Mouse (Mus musculus) MEL (cell line): ENCODE results near the gene Cpped1. TPM values are rescaled to one million over a fixed set of nuclear protein-coding genes. Genes with fewer than 3 reads are reported as not detected.

ENCODE experiments used
- DNase-seq: peaks from one replicate; pipeline ENCODE4 v3.0.0; 2011; ENCODE audit warnings: low read depth, low spot score
- H3K27ac ChIP-seq: 2 replicates; pipeline ENCODE4 v1.5.1; 2012; ENCODE audit warnings: low read depth, mild to moderate bottlenecking, control low read depth, low read length, moderate library complexity; ENCODE audit not compliant: control insufficient read depth
- H3K27me3 ChIP-seq, 2 experiments: fragments of 150-350 bp in 1 of 2; sonication (generic) in 1 of 2; 2 replicates each; pipeline ENCODE4 v1.6.1; 2012; ENCODE audit warnings: low read length in 2 of 2, mild to moderate bottlenecking in 2 of 2, improper control_type of control experiment in 1 of 2, moderate library complexity in 1 of 2; ENCODE audit not compliant: insufficient read depth in 2 of 2, control insufficient read depth in 1 of 2
- H3K36me3 ChIP-seq, 2 experiments: 2 replicates each; pipeline ENCODE4 v1.6.1; 2012 to 2014; ENCODE audit warnings: low read length in 2 of 2, improper control_type of control experiment in 1 of 2, inconsistent platforms in 1 of 2, mild to moderate bottlenecking in 1 of 2; ENCODE audit not compliant: insufficient read depth in 2 of 2, control insufficient read depth in 1 of 2
- H3K4me1 ChIP-seq, 2 experiments: fragments of 150-350 bp in 1 of 2; sonication (generic) in 1 of 2; 2 replicates each; pipeline ENCODE4 v1.6.1; 2012; ENCODE audit warnings: low read length in 2 of 2, improper control_type of control experiment in 1 of 2, mild to moderate bottlenecking in 1 of 2; ENCODE audit not compliant: insufficient read depth in 2 of 2, control insufficient read depth in 1 of 2
- H3K4me3 ChIP-seq, 2 experiments: fragments of 150-350 bp in 1 of 2; sonication (generic) in 1 of 2; 2 replicates each; pipeline ENCODE4 v1.5.1; 2012; ENCODE audit warnings: low read depth in 2 of 2, low read length in 2 of 2, mild to moderate bottlenecking in 2 of 2, moderate library complexity in 2 of 2, control low read depth in 1 of 2, improper control_type of control experiment in 1 of 2; ENCODE audit not compliant: control insufficient read depth in 1 of 2, insufficient read depth in 1 of 2
- H3K79me2 ChIP-seq: 2 replicates; pipeline ENCODE4 v1.6.1; 2012; ENCODE audit warnings: mild to moderate bottlenecking, low read length, moderate library complexity; ENCODE audit not compliant: control insufficient read depth, poor library complexity, insufficient read depth
- H3K9ac ChIP-seq: 2 replicates; pipeline ENCODE4 v1.6.1; 2012; ENCODE audit warnings: low read depth, mild to moderate bottlenecking, control low read depth, low read length, moderate library complexity; ENCODE audit not compliant: control insufficient read depth, poor library complexity, severe bottlenecking
- H3K9me3 ChIP-seq: fragments of 150-350 bp; sonication (generic); replicated peaks from 2 replicates; pipeline ENCODE4 v1.6.1; 2012; ENCODE audit warnings: mild to moderate bottlenecking, low read length, improper control_type of control experiment, moderate library complexity; ENCODE audit not compliant: insufficient read depth
- CHD1 ChIP-seq: IDR thresholded peaks from 2 replicates; pipeline ENCODE4 v1.6.1; 2012; ENCODE audit warnings: low read depth, mild to moderate bottlenecking, inconsistent platforms, low read length, improper control_type of control experiment
- CHD2 ChIP-seq: IDR thresholded peaks from 2 replicates; pipeline ENCODE4 v1.6.1; 2011; ENCODE audit warnings: low read length, improper control_type of control experiment
- CTCF ChIP-seq, 3 experiments: IDR thresholded peaks in 2 of 3; conservative IDR thresholded peaks in 1 of 3; 2 replicates each; pipeline ENCODE4 v1.5.1; 2011 to 2012; ENCODE audit warnings: low read length in 3 of 3, low read depth in 2 of 3, mild to moderate bottlenecking in 2 of 3, improper control_type of control experiment in 1 of 3, inconsistent platforms in 1 of 3, mixed read lengths in 1 of 3, moderate library complexity in 1 of 3; ENCODE audit not compliant: control insufficient read depth in 1 of 3, insufficient read depth in 1 of 3, poor library complexity in 1 of 3, severe bottlenecking in 1 of 3
- EP300 ChIP-seq, 2 experiments: IDR thresholded peaks; 2 replicates each; pipeline ENCODE4 v1.6.1; 2011; ENCODE audit warnings: improper control_type of control experiment in 2 of 2, low read length in 2 of 2, low read depth in 1 of 2, mild to moderate bottlenecking in 1 of 2
- ETS1 ChIP-seq: IDR thresholded peaks from 2 replicates; pipeline ENCODE4 v1.6.1; 2012; ENCODE audit warnings: low read depth, mild to moderate bottlenecking, inconsistent platforms, low read length, improper control_type of control experiment, moderate library complexity
- GABPA ChIP-seq: IDR thresholded peaks from 2 replicates; pipeline ENCODE4 v1.6.1; 2012; ENCODE audit warnings: low read depth, mild to moderate bottlenecking, inconsistent platforms, low read length, improper control_type of control experiment, moderate library complexity
- GATA1 ChIP-seq: IDR thresholded peaks from 2 replicates; pipeline ENCODE4 v1.6.1; 2011; ENCODE audit warnings: low read depth, low read length, improper control_type of control experiment
- HCFC1 ChIP-seq: IDR thresholded peaks from 2 replicates; pipeline ENCODE4 v1.6.1; 2012; ENCODE audit warnings: low read depth, mild to moderate bottlenecking, inconsistent platforms, low read length, improper control_type of control experiment, moderate library complexity
- JUND ChIP-seq: IDR thresholded peaks from 2 replicates; pipeline ENCODE4 v1.6.1; 2011; ENCODE audit warnings: low read depth, mild to moderate bottlenecking, improper control_type of control experiment, low read length
- KAT2A ChIP-seq: conservative IDR thresholded peaks from 2 replicates; pipeline ENCODE4 v1.6.1; 2012; ENCODE audit warnings: low read depth, low read length, improper control_type of control experiment, inconsistent platforms
- MAFK ChIP-seq: IDR thresholded peaks from 2 replicates; pipeline ENCODE4 v1.6.1; 2011; ENCODE audit warnings: low read depth, mild to moderate bottlenecking, low read length, improper control_type of control experiment, borderline replicate concordance
- MAX ChIP-seq: IDR thresholded peaks from 2 replicates; pipeline ENCODE4 v1.6.1; 2011; ENCODE audit warnings: low read length, improper control_type of control experiment
- MAZ ChIP-seq: IDR thresholded peaks from 2 replicates; pipeline ENCODE4 v1.6.1; 2012; ENCODE audit warnings: low read depth, mild to moderate bottlenecking, inconsistent platforms, low read length, improper control_type of control experiment
- MEF2A ChIP-seq: IDR thresholded peaks from 2 replicates; pipeline ENCODE4 v1.6.1; 2014; ENCODE audit warnings: low read depth, mild to moderate bottlenecking, inconsistent platforms, low read length, improper control_type of control experiment; ENCODE audit not compliant: poor library complexity, insufficient replicate concordance, severe bottlenecking; ENCODE audit errors: extremely low read depth
- MYB ChIP-seq: IDR thresholded peaks from 2 replicates; pipeline ENCODE4 v1.6.1; 2011; ENCODE audit warnings: mild to moderate bottlenecking, low read depth, low read length, improper control_type of control experiment
- MYC ChIP-seq: IDR thresholded peaks from 2 replicates; pipeline ENCODE4 v1.6.1; 2011; ENCODE audit warnings: low read depth, mild to moderate bottlenecking, low read length, improper control_type of control experiment, moderate library complexity
- NRF1 ChIP-seq: IDR thresholded peaks from 2 replicates; pipeline ENCODE4 v1.6.1; 2014; ENCODE audit warnings: low read depth, mild to moderate bottlenecking, inconsistent platforms, low read length, improper control_type of control experiment, moderate library complexity; ENCODE audit not compliant: poor library complexity, insufficient read depth, severe bottlenecking
- POLR2AphosphoS2 ChIP-seq: IDR thresholded peaks from 2 replicates; pipeline ENCODE4 v1.6.1; 2011; ENCODE audit warnings: low read length, improper control_type of control experiment
- POLR2AphosphoS5 ChIP-seq: IDR thresholded peaks from 2 replicates; pipeline ENCODE4 v1.6.1; 2012; ENCODE audit warnings: low read depth, borderline replicate concordance, mild to moderate bottlenecking, inconsistent platforms, low read length, moderate library complexity, mixed read lengths
- RAD21 ChIP-seq: IDR thresholded peaks from 2 replicates; pipeline ENCODE4 v1.6.1; 2011; ENCODE audit warnings: mild to moderate bottlenecking, low read depth, low read length, improper control_type of control experiment
- SMC3 ChIP-seq: IDR thresholded peaks from 2 replicates; pipeline ENCODE4 v1.6.1; 2011; ENCODE audit warnings: low read depth, low read length, improper control_type of control experiment
- USF1 ChIP-seq: IDR thresholded peaks from 2 replicates; pipeline ENCODE4 v1.6.1; 2014; ENCODE audit warnings: low read depth, mild to moderate bottlenecking, inconsistent platforms, low read length, improper control_type of control experiment, moderate library complexity
- ZMIZ1 ChIP-seq: IDR thresholded peaks from 2 replicates; pipeline ENCODE4 v1.6.1; 2012; ENCODE audit warnings: low read depth, mild to moderate bottlenecking, inconsistent platforms, low read length, improper control_type of control experiment, moderate library complexity
- polyA plus RNA-seq, 2 experiments: library from polyadenylated mRNA; stranded (reverse) in 1 of 2; unstranded in 1 of 2; fragments of >175 nt in 1 of 2; fragments of >200 nt in 1 of 2; gene quantifications; 2 replicates each; pipeline versions ENCODE4 v1.2.1 to v1.2.4; 2012; ENCODE audit warnings: low replicate concordance in 2 of 2, low read depth in 1 of 2; ENCODE audit not compliant: insufficient read length in 2 of 2, insufficient read depth in 1 of 2, missing spikeins in 1 of 2
- total RNA-seq: library from RNA; depleted of rRNA; stranded (reverse); fragments of 300-350 nt; gene quantifications from 2 replicates; pipeline ENCODE4 v1.2.3, GENCODE M21; 2012

Gene Cpped1
- total and polyA plus RNA-seq, 3 experiments, result 14.1 to 29.9 TPM; not detected in 1

DNA sequence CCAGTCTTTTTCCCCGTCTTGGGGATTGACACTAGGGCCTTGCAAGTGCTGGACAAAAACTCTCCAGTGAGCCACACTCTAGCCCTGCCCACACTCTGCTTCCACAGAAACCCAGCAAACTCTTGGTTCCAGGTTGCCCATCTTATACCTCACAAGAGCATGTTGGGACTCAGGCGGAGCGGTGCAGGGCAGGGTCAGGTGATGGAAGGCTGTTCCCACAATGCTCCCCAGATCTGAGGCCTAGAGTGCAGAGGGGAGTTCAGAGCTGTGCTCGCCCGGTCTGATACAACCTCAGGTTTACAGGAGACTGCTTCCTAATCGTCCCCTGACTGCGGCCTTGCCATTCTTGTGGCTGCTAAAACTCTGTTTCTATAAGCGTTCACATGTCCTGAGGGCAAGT is 151.8 kb downstream of the Cpped1 start:
- TF ChIP-seq ZMIZ1 (no peak), CHD1 (no peak), HCFC1 (no peak), RAD21 (no peak), GATA1 (no peak), NRF1 (no peak), SMC3 (no peak)
- DNase-seq, result no peak
- H3K27ac ChIP-seq, result no peak overlapping the region
- no peaks in the 10 kb centered on the region for H3K79me2 ChIP-seq
- no peaks in the 10 kb centered on the region for H3K9me3 ChIP-seq
- no peaks in the 10 kb centered on the region for H3K27me3 ChIP-seq
- H3K4me1 ChIP-seq, result no peaks in the 10 kb centered on the region
- no peaks in the 10 kb centered on the region for H3K36me3 ChIP-seq
- no peak overlapping the region for H3K9ac ChIP-seq
- H3K4me3 ChIP-seq, result no peak overlapping the region

DNA sequence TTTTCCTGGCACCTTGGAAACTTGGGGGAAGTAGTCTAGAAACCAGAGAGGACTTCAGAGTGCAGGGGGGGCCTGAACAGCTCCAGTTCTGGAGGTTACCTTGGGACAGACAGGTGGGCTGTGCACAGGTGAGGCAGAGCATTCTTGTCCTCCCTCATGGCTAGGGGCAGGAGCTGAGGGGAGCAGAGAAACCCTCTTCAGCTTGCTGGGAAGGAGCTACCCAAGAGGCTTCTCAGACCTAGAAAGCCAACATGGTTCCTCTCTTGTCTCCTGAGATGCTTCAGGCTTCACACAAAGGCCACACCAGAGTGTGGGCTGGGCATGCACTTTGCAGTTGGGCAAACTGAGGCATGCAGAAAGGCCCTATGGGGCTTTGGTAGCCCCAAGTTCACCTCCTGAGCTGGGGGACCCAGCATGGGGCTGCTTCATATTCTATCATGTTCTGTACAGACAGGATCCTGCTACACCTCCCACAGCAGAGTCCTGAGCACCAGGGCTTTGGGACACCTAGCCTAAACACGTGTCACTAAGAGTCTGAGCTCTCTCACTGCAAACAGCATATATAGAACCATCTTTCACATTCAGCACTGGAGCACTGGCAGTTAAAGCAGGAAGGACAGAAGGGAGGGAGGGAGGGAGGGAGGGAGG is 152.5 kb downstream of the Cpped1 start:
- H3K79me2 ChIP-seq, result no peaks in the 10 kb centered on the region
- H3K27me3 ChIP-seq, result no peaks in the 10 kb centered on the region
- no peak for DNase-seq
- TF ChIP-seq EP300 (IDR thresholded peaks at IDR 0.05; ENCODE audit: low read depth in 1 of 2, low read length in 2 of 2), result no peak
- TF ChIP-seq ETS1, result no peak
- no peak for TF ChIP-seq CHD1
- TF ChIP-seq POLR2AphosphoS2, result no peak
- no peak for TF ChIP-seq GATA1
- no peak for TF ChIP-seq JUND
- no peak for TF ChIP-seq MAZ
- TF ChIP-seq GABPA, result no peak
- TF ChIP-seq, all 39 proteins: peak for 0
- H3K4me1 ChIP-seq, result no peaks in the 10 kb centered on the region
- no peaks in the 10 kb centered on the region for H3K9me3 ChIP-seq
- H3K27ac ChIP-seq, result no peak overlapping the region
- H3K4me3 ChIP-seq, result no peak overlapping the region
- no peak overlapping the region for H3K9ac ChIP-seq
- no peaks in the 10 kb centered on the region for H3K36me3 ChIP-seq

DNA sequence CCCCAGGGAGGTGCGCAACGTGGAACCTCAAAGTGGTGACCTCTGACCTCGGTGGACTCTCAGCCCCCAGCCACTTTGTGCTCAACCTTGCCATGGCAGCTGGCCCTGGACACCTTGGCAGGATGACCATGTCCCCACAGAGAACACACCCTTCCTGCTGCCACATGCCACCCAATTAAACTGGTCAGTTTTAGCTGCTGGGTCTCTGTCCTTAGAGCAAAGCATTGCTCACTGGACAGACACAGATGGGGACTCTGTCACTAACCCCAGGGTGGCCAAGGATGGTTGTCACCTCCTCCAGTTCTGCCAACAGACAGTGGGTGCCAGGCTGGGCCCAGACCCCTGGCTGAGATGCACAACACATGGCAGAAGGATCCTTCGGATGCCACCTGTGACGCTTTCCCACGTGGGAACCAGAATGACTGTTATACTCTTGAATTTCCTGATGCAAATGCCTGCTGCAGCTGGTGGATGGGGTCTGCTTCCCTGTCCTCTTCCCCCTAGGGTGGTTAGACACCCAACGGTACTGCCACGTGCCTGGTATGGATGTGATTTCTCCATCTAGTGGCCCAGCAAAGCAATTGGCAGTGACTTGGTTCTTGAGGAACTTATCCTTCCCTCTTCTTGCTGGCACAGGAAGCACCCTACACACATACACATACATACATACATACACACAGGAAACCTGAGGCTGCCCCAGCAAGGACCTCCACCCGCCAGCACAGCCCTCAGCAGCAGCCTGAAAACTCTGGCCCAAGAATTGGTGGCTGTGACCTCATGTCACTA is 153.8 kb downstream of the Cpped1 start:
- TF ChIP-seq CHD2 (no peak), EP300 (IDR thresholded peaks at IDR 0.05; ENCODE audit: low read depth in 1 of 2, low read length in 2 of 2) (no peak), MYB (no peak), MYC (no peak), CTCF (IDR thresholded peaks at IDR 0.05 in 2 of 3, conservative IDR thresholded peaks at IDR 0.05 in 1 of 3; ENCODE audit: control insufficient read depth in 1 of 3, insufficient read depth in 1 of 3, low read depth in 2 of 3, low read length in 3 of 3, poor library complexity in 1 of 3, severe bottlenecking in 1 of 3) (no peak), NRF1 (no peak), USF1 (no peak), KAT2A (no peak), GABPA (no peak), POLR2AphosphoS5 (no peak), MEF2A (no peak), MAFK (no peak), MAX (no peak)
- H3K36me3 ChIP-seq, result no peaks in the 10 kb centered on the region
- DNase-seq, result no peak

More for the DNA sequence above, 153.8 kb downstream of the Cpped1 start:
- Histone ChIP-seq H3K4me1 (no peaks in the 10 kb centered on the region), H3K4me3 (no peak overlapping the region), H3K9me3 (no peaks in the 10 kb centered on the region), H3K79me2 (no peaks in the 10 kb centered on the region), H3K27me3 (no peaks in the 10 kb centered on the region), H3K9ac (no peak overlapping the region), H3K27ac (no peak overlapping the region)
